Mouse (Mus musculus) erythroid progenitor cell, adult 5-6 weeks (primary cell): ENCODE data around the gene Ndrg4. TPM values are rescaled to one million over a fixed set of nuclear protein-coding genes. Genes with fewer than 3 reads are reported as not detected.
"Not testable (repeated sequence)": the region's sequence is repeated elsewhere in the genome, so short reads cannot be mapped to it uniquely, and the experiment has no call there.

Experiments used
- ATAC-seq: replicated peaks from 2 replicates; pipeline ENCODE4 v1.8.0; 2016; ENCODE audit warnings: moderate number of reproducible peaks, mild to moderate bottlenecking, moderate TSS enrichment, inconsistent platforms; ENCODE audit not compliant: poor library complexity, low FRiP score, severe bottlenecking
- total RNA-seq, 2 experiments: library from RNA; stranded (forward) in 1 of 2; stranded (reverse) in 1 of 2; fragments of 150-400 nt in 1 of 2; fragments of 186-747, 209-891 nt in 1 of 2; gene quantifications; 2 replicates each; pipeline versions ENCODE4 v1.2.3 to v1.2.4; 2015 to 2017; ENCODE audit warnings: low replicate concordance in 2 of 2

The Ndrg4 gene
- not detected in 2 replicates for total RNA-seq (2015; ENCODE audit: low replicate concordance)
- total RNA-seq (2017; ENCODE audit: low replicate concordance), result 0.26 TPM in 1 of 2 replicates, not detected in the other

- no peak for ATAC-seq
These were observed at the start of gene Ndrg4 for GRCm38 (mm10) chr8:95676631-95677030. TSS of gene Ndrg4 (plus strand) at chr8:95676980.

- ATAC-seq, result no peak
These were observed 43.9 kb upstream of the Ndrg4 start for GRCm38 (mm10) chr8:95632840-95633239.

GRCm38 (mm10) chr8:95633262-95634062, 43.3 kb upstream of the Ndrg4 start, which contains the start of gene Gins3:
TSS of gene Gins3 (plus strand) at chr8:95633453.
- ATAC-seq, result peak; percentile 94

DNA sequence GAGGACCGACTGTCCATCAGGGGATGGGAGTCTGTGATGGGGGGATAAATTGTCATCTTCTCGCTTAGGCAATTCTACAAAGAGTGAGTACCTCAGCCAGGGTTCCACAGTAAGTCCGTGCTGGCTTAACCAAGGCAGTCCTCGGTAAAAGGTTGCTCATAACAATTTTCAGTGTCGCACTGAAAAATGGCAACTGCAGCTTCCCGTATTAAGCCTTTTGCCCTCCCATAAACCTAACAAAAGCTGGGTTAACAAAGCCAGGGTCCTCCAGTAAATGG, 42.8 kb upstream of the Ndrg4 start:
- peak; percentile 22; the same call in 1 of the 2 replicates for ATAC-seq

GRCm38 (mm10) chr8:95644942-95645341, 31.8 kb upstream of the Ndrg4 start:
- no peak for ATAC-seq

DNA sequence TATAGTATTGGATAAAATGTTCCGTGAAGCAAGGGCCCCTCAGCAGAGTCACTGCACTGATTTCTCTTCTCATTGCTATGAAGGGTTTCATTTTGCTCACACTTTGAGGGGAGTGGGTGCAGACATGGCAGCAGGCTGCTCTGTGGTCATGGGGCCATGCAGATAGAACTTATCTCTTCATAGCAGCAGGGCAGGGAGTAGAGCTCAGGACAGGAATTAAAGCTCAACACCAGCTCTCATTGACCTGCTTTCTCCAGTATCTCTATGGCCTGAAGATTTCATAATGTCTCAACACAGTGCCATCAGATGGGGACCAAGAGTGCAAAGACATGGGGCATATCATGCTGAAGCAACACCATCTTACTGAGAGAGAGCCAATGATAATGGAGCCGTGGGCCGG, 28.5 kb upstream of the Ndrg4 start:
- no peak for ATAC-seq

DNA sequence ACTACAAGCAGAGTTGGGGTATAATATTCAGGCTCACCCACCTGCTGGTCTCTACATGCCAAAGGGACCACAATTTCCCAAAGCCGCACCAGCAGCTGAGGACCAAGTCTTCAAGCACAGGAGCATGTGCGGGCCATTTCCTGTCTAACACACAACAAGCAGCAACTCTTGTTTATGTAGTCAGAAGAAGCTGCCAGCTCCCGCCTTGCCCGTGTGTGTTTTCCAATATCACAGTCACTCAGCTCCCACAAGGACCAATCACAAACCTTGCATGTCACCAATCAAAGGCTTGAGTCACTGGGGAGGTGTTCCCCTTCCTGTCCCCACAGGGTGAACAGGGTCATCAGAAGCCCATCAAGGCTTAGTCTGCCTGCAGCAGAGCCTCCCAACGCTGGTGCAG, 23.4 kb upstream of the Ndrg4 start:
- ATAC-seq, result no peak

DNA sequence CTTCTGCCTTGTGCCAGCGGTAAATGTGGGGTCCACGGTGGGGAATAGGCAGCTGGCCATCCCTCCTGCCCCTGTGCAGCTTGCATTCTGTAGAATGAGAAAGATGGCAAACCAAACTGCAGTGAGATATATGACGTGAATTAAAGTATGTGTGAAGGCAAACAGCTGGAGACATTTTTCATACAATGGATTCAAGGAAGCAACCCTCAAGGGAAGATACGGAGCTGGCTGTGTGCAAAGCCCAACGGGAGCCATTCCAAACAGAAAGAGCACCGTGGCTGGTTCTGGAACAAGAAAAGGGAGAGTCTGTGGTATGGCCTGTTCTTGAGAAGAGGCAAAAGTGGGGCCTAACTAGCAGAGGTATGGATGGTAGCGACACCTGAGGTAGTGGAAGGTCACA, 20.9 kb upstream of the Ndrg4 start:
- no peak for ATAC-seq

DNA sequence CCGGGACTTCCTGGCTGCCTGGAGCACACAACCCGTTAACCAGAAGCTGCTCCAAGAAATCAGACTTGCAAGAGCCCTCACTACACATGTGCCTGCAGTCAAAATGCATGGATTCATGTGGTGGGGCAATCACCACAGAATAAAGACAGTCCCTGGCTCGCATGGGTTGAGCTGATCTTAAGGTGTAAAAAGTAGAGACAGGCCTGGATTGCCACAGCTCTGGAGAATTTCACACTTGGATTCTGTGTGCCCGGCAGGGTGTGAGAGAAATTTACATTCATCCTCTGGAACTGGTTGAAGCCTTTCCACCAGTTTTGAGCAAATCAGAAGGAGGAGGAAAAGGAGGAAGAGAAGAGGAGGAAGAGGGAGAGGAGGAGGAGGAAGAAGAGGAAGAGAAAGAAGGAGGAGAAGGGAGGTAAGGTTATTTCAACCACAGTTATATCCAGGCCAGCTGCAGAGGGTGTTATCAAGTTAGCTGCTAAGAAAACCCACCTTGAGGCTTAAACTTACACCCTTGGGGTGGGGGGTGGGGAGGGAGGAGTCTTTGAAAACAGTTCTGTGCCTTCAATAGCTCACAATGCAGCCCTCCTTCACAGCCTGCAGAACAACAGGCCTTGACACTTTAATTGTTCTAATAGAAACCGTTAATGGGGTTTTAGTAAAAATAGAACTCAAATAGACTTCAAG, 20.3 kb upstream of the Ndrg4 start:
- no peak for ATAC-seq

DNA sequence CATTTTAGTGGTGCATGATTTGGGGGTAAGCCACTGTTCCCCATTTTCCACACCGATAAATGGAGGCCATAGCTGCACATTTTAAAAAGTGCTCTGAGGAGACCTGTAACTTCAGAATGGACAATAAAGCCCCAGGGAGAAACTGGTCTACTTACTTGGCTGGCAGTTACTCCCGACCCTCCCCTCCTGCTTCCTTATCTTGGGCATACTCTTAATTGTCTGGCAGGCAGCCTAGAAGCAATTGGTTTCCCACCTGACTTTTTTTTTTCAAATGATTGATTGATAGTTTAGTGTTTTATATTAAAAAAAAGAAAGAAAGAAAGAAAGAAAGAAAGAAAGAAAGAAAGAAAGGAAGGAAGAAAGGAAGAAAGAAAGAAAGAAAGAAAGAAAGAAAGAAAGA, 19.3 kb upstream of the Ndrg4 start:
- no peak for ATAC-seq

DNA sequence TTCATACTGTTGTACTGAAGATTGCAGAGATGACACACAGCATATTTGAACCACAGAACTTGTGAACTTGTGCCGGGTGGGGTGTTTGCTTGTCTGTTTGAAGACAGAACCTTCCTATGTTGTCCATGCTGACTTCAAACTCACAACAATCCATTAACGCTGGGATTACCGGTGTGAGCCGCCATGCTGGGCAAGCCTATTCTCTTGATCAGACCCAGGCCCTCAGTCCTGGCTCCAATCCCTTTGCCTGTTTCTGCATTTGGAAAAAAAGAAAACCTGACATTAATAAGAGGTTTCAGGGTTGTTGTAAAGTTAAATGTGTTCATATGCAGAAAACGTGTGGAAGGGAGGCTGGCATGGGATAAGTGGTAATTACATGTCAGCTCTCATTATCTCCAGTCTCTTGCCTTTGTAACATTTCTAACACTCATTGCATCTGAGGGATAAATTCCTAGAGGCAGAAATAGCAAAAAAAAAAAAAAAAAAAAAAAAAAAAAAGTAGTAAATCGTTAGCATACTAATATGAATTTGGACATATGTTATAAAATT, 16.4 kb upstream of the Ndrg4 start:
- ATAC-seq, result no peak

DNA sequence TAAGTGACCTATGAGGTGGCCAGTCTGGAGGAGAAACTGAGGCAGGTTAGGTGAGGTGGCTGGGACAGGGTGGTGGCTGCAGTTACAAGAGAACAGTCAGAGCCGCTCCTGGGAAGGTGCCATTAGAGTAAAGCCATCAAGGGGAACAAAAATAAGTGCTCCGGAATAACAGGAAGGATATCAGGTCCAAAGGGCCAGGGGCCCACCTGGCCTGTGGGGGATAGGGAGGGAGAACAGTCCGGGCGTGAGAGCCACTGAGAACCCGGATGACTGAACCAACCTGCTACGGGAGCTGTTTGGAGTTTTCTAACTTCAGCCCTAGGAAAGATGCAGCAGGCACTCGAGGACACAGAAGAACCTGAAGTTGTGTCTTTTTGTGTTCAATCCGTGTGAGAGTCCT, 15.7 kb upstream of the Ndrg4 start:
- ATAC-seq, result no peak

DNA sequence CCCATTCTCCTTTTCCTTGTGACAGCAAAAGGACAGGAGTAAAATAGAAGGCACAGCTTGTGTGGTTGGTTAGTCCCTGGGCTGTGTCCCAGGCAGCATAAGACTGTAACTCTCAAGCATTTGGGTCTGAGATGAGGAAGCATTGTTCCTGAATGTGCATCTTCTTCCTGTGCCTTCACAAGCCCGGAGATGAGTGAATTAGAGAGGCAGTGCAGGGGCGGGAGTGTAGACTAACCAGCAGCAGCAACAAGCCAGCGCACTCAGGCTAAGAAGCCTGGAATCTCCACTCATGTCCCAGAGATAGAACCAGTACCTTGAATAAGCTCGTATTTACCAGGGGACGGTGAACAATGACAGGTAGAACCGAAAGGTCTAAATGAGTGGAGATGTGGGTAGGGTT, 15.2 kb upstream of the Ndrg4 start:
- ATAC-seq, result no peak

GRCm38 (mm10) chr8:95662885-95663598, 13.7 kb upstream of the Ndrg4 start:
- ATAC-seq, result no peak

DNA sequence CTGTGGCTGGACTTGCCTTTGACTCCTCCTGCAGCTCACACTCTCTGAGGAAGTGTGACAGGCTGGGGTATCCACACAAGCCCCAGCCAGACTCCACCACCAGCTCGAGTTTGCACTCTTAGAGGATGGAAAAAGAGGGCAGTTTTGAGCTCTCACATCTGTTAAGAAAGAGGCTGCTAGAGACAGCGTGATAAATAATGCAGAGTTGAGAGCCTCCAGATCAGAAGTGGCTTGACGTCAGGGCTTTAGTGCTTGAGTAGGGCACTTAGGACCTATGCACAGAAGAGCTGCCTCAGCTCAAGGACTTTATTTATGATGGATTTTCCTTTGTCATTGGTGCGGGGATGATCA, 13.2 kb upstream of the Ndrg4 start:
- no peak for ATAC-seq

DNA sequence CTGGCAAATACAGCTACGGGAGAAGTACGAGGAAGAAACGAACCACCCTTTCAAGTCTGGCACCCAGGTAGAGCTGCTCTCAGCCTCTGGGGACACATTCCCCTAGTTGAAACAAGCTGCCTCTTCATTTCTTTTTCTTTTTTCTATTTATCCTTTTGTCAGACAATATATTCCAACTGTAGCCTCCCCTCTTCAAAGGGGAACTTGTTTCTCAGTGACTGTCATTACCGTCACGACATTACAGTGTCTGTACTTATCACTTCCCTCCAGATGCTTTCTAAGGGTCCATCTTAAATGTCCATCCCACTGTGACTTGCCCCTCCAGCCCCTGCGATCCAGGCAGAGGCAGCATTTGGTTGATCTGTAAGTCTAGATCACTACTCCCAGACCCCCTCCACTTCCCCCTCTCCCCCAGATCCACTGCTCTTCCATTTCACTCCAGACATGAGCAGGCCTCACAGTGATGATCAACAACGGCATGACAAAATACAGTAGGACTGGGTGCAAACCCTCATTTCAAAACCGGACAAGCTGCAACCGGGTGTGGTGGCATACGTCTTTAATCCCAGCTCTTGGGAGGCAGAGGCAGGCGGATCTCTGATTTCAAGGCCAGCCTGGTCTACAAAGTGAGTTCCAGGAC, 10.8 kb upstream of the Ndrg4 start:
- not testable (repeated sequence) for ATAC-seq

DNA sequence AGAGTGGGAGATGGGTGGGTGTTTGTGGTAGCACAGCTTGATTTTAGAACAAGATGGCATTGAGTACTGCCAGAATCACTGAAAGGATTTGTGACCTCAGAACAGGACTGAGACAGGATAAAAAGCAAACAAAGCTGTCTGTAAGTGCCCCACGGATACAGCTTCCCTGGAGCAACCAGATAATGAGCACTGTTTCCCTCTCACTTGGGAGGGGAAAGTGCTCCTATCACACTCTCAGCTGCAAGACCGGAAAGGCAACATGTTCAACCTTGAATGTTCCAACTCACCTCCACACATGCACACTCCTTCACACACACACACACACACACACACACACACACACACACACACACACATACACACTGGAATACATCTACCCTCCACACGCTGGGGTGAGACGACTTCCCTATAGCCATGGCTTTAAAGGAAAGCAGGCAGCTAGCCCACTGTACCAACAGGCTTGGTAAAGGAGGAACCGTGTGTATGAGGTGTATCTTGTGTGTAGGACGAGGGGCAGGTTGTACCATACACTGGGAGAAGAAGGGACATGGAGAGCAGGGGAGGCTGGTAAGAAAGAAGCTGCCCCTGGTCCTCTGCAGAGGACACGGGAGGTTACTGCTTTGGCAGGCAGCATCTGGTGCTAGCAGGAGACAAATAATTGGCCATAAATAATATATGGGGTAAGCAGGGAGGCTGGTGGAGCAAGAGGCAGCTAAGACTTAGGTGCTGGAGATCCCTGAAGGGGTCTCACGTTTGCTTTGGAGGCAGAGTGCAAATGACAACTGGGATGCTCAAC, 8.4 kb upstream of the Ndrg4 start:
- ATAC-seq, result no peak

DNA sequence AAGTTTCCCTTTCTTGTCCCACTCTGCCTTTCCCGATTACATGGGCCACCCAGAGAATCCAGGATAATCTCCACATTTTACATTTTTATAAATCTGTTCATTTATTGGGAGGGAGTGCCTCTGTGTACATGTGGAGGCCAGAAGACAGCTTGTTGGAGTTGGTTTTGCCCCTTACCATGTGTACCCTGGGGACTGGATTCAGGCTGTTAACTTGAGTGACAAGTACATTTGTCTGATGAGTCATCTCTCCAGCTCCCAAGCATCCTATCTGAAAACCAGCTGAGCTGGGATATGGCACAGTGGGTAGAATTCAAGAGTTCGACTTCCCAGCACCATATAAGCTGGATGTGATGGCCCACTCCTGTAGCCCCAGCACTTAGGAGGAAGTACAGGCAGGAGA, 6.8 kb upstream of the Ndrg4 start:
- no peak for ATAC-seq

- ATAC-seq, result no peak
These were observed 4.9 kb upstream of the Ndrg4 start for GRCm38 (mm10) chr8:95671861-95672260.
